Mouse (Mus musculus) G1E (cell line): ENCODE measurements around the gene Amdhd2. TPM values are rescaled to one million over a fixed set of nuclear protein-coding genes. Genes with fewer than 3 reads are reported as not detected.

Experiments
- ATAC-seq: 2 replicates; pipeline ENCODE4 v1.8.0; 2016; ENCODE audit warnings: mild to moderate bottlenecking; ENCODE audit not compliant: insufficient number of reproducible peaks, poor library complexity, low FRiP score, severe bottlenecking; ENCODE audit errors: extremely low read depth
- DNase-seq: peaks from one replicate; pipeline ENCODE4 v3.0.0; 2012; ENCODE audit warnings: low spot score
- H3K27me3 ChIP-seq: 2 replicates; pipeline ENCODE4 v1.6.1; 2012; ENCODE audit warnings: mild to moderate bottlenecking, low read length, inconsistent platforms; ENCODE audit not compliant: insufficient read depth
- H3K36me3 ChIP-seq: replicated peaks from 2 replicates; pipeline ENCODE3; 2012; ENCODE audit warnings: mild to moderate bottlenecking, inconsistent platforms
- H3K4me1 ChIP-seq: 2 replicates; pipeline ENCODE4 v1.6.1; 2012; ENCODE audit warnings: low read depth, low read length, inconsistent platforms, mixed read lengths; ENCODE audit not compliant: insufficient read depth
- H3K4me3 ChIP-seq: 2 replicates; pipeline ENCODE4 v1.5.1; 2012; ENCODE audit warnings: low read depth, mild to moderate bottlenecking, inconsistent platforms, low read length, moderate library complexity, mixed read lengths
- H3K9me3 ChIP-seq: replicated peaks from 2 replicates; pipeline ENCODE4 v1.6.1; 2012; ENCODE audit warnings: inconsistent platforms
- CTCF ChIP-seq: IDR thresholded peaks from 2 replicates; pipeline ENCODE4 v1.5.1; 2012; ENCODE audit warnings: low read depth, low read length, inconsistent platforms, mixed read lengths
- GATA1 ChIP-seq: IDR thresholded peaks from 2 replicates; pipeline ENCODE4 v1.6.1; 2012; ENCODE audit warnings: borderline replicate concordance, low read length, inconsistent platforms, mixed read lengths
- GATA2 ChIP-seq: IDR thresholded peaks from 2 replicates; pipeline ENCODE4 v1.6.1; 2012; ENCODE audit warnings: low read depth, low read length, inconsistent platforms, borderline replicate concordance
- POLR2AphosphoS5 ChIP-seq: IDR thresholded peaks from 2 replicates; pipeline ENCODE4 v1.6.1; 2012; ENCODE audit warnings: low read depth, low read length, inconsistent platforms; ENCODE audit not compliant: insufficient replicate concordance
- TAL1 ChIP-seq: conservative IDR thresholded peaks from 2 replicates; pipeline ENCODE4 v1.6.1; 2012; ENCODE audit warnings: low read depth, low read length, inconsistent platforms, mixed read lengths
- polyA plus RNA-seq: library from polyadenylated mRNA; stranded (reverse); fragments of >175 nt; gene quantifications from 2 replicates; pipeline ENCODE4 v1.2.3, GENCODE M21; 2012
- total RNA-seq, 2 experiments: library from RNA; stranded (forward) in 1 of 2; stranded (reverse) in 1 of 2; fragments of 200-1000 nt in 1 of 2; fragments of >200 nt in 1 of 2; fragmentation: Nextera tagmentation in 1 of 2; gene quantifications; 2 replicates each; pipeline ENCODE4 v1.2.3; 2014 to 2017

Gene Amdhd2
- total and polyA plus RNA-seq, 3 experiments, result 18.7 to 60.2 (median 44.1) TPM

DNA sequence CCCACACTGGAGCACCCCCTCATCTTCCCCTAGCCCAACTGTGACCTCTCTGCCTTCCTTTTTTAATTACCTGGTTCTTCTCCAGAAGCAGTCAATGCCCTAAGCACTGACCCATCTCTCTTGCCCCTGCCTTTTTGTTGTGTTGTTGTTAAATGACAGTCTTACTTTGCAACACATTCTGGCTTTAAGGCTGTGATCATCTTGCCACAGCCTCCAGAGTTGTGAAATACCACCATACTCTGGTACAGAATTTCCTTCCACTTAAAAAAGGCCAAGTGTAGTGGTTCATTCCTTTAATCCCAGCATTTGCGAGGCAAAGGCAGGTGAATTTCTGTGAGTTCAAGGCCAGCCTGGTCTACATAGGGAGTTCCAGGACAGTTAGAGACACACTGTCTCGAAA lies 27.4 kb upstream of the Amdhd2 start:
- ATAC-seq, result no peak

DNA sequence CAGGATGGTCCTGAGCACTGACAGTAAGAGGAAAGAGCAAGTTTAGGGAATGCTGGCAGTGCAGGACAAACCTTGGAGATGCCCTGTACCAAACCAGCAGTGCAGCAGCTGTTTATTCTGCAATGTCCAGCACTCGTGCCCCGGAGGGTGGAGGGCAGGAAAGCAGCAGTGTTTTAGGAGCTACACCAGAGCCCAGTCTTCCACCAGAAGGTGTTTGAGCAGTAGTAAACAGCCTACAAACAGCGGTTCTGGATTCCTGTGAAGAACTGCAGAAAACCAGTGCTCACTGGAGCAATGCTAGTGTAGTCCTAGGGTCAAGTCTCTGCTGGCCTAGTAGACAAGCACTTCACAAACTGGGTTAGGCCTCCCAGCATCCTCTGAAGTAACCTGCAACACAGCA lies 10.7 kb upstream of the Amdhd2 start:
- Histone ChIP-seq H3K4me3 (no peak overlapping the region), H3K36me3 (peaks cover 34% of the 10 kb centered on the region), H3K9me3 (no peaks in the 10 kb centered on the region), H3K27me3 (no peaks in the 10 kb centered on the region), H3K4me1 (peaks cover 49% of the 10 kb centered on the region)
- ATAC-seq (no peak), DNase-seq (no peak)
- no peak for TF ChIP-seq GATA2
- TF ChIP-seq POLR2AphosphoS5, result peak; percentile 79

More for the DNA sequence above, 27.4 kb upstream of the Amdhd2 start:
- no peak for TF ChIP-seq TAL1
- no peak for TF ChIP-seq GATA1
- peaks cover 62% of the 10 kb centered on the region for H3K4me1 ChIP-seq
- no peak overlapping the region for H3K4me3 ChIP-seq
- H3K36me3 ChIP-seq, result peaks cover 88% of the 10 kb centered on the region
- no peaks in the 10 kb centered on the region for H3K9me3 ChIP-seq
- no peak for DNase-seq
- no peaks in the 10 kb centered on the region for H3K27me3 ChIP-seq

DNA sequence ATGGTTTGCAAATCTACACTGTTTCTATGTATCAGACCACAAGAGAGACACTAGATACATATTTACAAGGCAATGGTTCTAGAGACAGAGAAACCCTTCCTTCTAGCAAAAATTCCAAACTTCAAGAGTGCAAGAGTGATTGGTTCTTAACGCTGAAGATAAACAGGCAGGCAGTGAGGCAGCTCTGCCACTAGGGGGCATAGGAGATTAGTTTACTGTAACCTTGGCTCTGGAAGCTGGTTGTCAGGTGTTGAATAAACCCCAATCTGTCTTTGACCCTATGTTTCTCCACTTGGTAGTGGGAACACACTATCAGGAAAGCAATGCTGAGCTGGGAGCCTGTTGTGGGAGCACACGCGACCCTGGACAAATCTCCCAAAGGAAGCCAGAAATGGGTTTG lies 9.9 kb upstream of the Amdhd2 start:
- no peak overlapping the region for H3K4me3 ChIP-seq
- no peak for ATAC-seq
- TF ChIP-seq GATA2, result no peak
- TF ChIP-seq CTCF, result peak; percentile 95
- no peak for TF ChIP-seq GATA1
- no peak for TF ChIP-seq POLR2AphosphoS5
- no peaks in the 10 kb centered on the region for H3K9me3 ChIP-seq
- no peaks in the 10 kb centered on the region for H3K27me3 ChIP-seq
- no peak for DNase-seq
- H3K36me3 ChIP-seq, result peaks cover 28% of the 10 kb centered on the region
- peaks cover 47% of the 10 kb centered on the region for H3K4me1 ChIP-seq

DNA sequence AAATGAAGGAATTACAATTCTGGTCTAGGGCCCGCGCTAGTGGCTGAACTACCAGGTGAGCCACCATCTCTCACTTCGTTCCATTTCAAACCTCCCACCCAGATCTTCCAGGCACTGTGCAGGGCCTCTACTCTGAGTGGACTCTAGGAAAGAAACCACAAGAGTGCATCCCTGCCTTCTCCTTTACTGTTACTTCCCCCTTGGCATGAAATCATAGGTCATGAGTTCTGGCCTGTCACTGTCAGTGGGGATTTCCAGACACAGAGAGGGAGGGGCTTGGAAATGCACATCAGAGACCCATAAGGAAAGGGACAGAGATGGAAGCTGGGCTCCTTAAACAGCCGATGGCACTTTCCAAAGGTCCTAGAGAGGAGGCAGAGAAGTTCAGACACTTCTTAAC lies 8.2 kb upstream of the Amdhd2 start:
- ATAC-seq (no peak), DNase-seq (no peak)
- Histone ChIP-seq H3K9me3 (no peaks in the 10 kb centered on the region), H3K4me3 (no peak overlapping the region), H3K27me3 (no peaks in the 10 kb centered on the region), H3K36me3 (peaks cover 36% of the 10 kb centered on the region), H3K4me1 (peaks cover 64% of the 10 kb centered on the region)
- TF ChIP-seq GATA2, result no peak
- TF ChIP-seq TAL1, result no peak
- no peak for TF ChIP-seq GATA1
- TF ChIP-seq CTCF, result no peak
- TF ChIP-seq POLR2AphosphoS5, result no peak

DNA sequence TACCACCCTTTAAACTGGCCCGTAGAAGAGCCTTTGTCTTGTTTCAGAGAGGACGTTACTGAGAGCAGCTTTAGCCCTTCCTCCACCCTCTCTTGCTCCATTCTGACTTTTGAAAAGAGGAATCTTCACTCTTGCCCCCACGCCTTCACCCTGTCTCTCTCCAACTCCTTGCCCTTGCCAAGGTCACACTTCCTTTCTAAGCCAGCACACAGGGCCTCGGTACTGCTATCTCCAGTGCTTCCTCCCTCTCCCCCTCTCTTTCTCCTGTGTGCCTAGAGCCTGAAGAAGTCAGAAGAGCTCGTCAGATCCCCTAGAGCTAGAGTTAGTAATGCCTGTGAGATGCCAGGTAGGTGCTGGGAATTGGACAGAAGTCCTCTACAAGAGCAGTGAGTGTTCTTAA lies 7.2 kb upstream of the Amdhd2 start:
- H3K36me3 ChIP-seq, result peaks cover 35% of the 10 kb centered on the region
- DNase-seq (no peak), ATAC-seq (no peak)
- TF ChIP-seq GATA2 (no peak), GATA1 (no peak), CTCF (no peak), TAL1 (no peak), POLR2AphosphoS5 (no peak)
- peaks cover 68% of the 10 kb centered on the region for H3K4me1 ChIP-seq
- no peak overlapping the region for H3K4me3 ChIP-seq
- H3K9me3 ChIP-seq, result no peaks in the 10 kb centered on the region
- no peaks in the 10 kb centered on the region for H3K27me3 ChIP-seq

DNA sequence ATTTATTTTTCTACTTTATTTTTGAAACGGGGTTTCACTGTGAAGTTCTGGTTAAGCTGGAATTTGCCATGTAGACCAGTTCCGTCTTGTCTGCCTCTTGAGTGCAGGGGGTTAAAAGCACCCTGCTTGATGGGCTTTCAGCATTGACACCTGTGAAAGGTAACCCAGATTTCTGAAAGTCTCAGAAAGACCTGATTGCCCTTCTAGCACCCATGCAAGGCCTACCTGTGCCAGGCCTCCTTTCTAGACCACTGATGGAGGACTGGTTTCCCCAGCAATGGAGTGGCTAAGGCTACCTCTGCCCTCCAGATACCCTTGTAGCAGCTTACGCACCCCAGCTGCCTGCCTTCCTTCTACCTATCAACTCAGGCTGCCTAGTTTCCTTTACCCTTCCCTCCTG lies 6.6 kb upstream of the Amdhd2 start:
- H3K36me3 ChIP-seq, result peaks cover 39% of the 10 kb centered on the region
- peak overlapping the region; percentile 82 for H3K4me3 ChIP-seq
- no peaks in the 10 kb centered on the region for H3K27me3 ChIP-seq
- no peak for DNase-seq
- TF ChIP-seq TAL1, result no peak
- H3K9me3 ChIP-seq, result no peaks in the 10 kb centered on the region
- no peak for ATAC-seq
- H3K4me1 ChIP-seq, result peaks cover 71% of the 10 kb centered on the region

DNA sequence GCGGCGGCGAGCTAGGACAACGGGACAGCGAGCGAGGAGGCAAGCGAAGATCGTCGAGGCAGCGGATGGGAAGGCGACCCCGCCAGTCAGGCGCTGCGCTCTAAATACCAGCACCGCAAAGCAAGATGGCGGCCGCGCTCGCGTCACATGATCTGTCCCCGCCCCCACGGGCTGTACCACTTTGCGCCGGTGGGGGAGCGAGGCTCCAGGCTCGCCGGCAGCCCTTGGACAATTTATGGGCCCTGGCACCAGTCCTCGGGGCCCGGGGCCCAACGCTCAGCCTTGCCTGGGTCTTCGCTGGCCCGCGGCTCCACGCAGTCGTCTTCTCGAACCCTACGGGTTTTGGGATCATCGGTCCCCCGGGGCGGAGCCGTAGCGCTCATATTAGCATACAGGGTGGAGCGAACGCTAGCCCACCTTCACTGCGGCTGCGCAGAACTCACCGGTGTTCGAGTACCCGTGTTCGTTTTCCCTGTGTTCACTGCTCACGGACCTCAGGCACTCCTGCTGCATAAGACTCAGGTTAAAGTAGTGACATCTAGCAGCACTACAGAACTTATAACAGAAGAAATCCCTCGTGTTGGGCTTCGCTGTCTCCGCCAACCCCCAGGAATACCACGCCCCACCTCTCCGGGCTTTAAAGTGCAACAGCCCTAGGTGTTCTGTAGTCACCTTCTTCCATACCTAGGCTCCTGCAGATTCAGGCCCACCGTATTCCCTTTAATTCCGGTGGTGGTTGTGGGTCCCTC lies 5.9 kb upstream of the Amdhd2 start, which contains the start of gene Atp6v0c:
Atp6v0c (minus strand) TSS at position 386 of the 749 bp plus-strand sequence.
- no peak for TF ChIP-seq GATA1
- TF ChIP-seq GATA2, result no peak
- TF ChIP-seq TAL1, result no peak
- Histone ChIP-seq H3K4me1 (peaks cover 73% of the 10 kb centered on the region), H3K36me3 (peaks cover 40% of the 10 kb centered on the region), H3K9me3 (no peaks in the 10 kb centered on the region), H3K4me3 (peak within 1 kb of the TSS; percentile 82), H3K27me3 (no peaks in the 10 kb centered on the region)
- ATAC-seq (peak; percentile 67), DNase-seq (peak; percentile 75)
